Mouse (Mus musculus) thymus, adult 2 months (tissue): Measurements from ENCODE around the gene Atg9b. TPM values are rescaled to one million over a fixed set of nuclear protein-coding genes. Genes with fewer than 3 reads are reported as not detected.

ENCODE experiments used
- DNase-seq: peaks from one replicate; pipeline ENCODE4 v3.0.0; 2021
- H3K27ac ChIP-seq: fragments of 200-500 bp; 2 replicates; pipeline ENCODE4 v1.5.1; 2012; ENCODE audit warnings: low read length, control low read depth; ENCODE audit not compliant: control insufficient read depth, insufficient read depth
- H3K27me3 ChIP-seq: fragments of 200-500 bp; 2 replicates; pipeline ENCODE4 v1.6.1; 2012; ENCODE audit warnings: mild to moderate bottlenecking, low read length, moderate library complexity, mixed read lengths; ENCODE audit not compliant: control insufficient read depth, insufficient read depth
- H3K36me3 ChIP-seq: fragments of 200-500 bp; 2 replicates; pipeline ENCODE4 v1.6.1; 2012; ENCODE audit warnings: mild to moderate bottlenecking, low read length, moderate library complexity; ENCODE audit not compliant: control insufficient read depth, insufficient read depth
- H3K4me1 ChIP-seq: fragments of 200-500 bp; replicated peaks from 2 replicates; pipeline ENCODE4 v1.6.1; 2012; ENCODE audit warnings: low read length; ENCODE audit not compliant: control insufficient read depth, insufficient read depth
- H3K4me3 ChIP-seq: fragments of 200-500 bp; 2 replicates; pipeline ENCODE4 v1.5.1; 2012; ENCODE audit warnings: mild to moderate bottlenecking, low read length, control low read depth, moderate library complexity; ENCODE audit not compliant: control insufficient read depth, insufficient read depth
- CTCF ChIP-seq: fragments of 200-500 bp; IDR thresholded peaks from 2 replicates; pipeline ENCODE4 v1.5.1; 2012; ENCODE audit warnings: mild to moderate bottlenecking, control low read depth, low read length, moderate library complexity, borderline replicate concordance; ENCODE audit not compliant: control insufficient read depth, poor library complexity, insufficient read depth; ENCODE audit errors: extremely low read depth
- POLR2A ChIP-seq: fragments of 200-500 bp; IDR thresholded peaks from 2 replicates; pipeline ENCODE4 v1.6.1; 2012; ENCODE audit warnings: mild to moderate bottlenecking, low read length, control low read depth, moderate library complexity; ENCODE audit not compliant: control insufficient read depth, poor library complexity, insufficient read depth; ENCODE audit errors: extremely low read depth
- WGBS: fragments of 180-500 bp; shearing (Covaris S2); methylation state at CpG from one replicate; pipeline ENCODE4 v1.1.7; 2018; 5-methylcytosine and 5-hydroxymethylcytosine counted together
- polyA plus RNA-seq: library from polyadenylated mRNA; depleted of rRNA; stranded (reverse); fragments of >200 nt; gene quantifications from 2 replicates; pipeline ENCODE4 v1.2.3, GENCODE M21; 2012

Gene Atg9b
- polyA plus RNA-seq, 1 experiment, result 6.8 TPM

GRCm38 (mm10) chr5:24425421-24426036, 33.6 kb upstream of the Atg9b start:
- WGBS, result under 1% methylated on average over 28 of the region's 30 CpGs
- peak; percentile 79 for DNase-seq

GRCm38 (mm10) chr5:24424861-24425411, 33.0 kb upstream of the Atg9b start:
- Histone ChIP-seq H3K27ac (peak overlapping the region; percentile 91), H3K36me3 (peaks cover 8% of the 10 kb centered on the region), H3K4me3 (peak overlapping the region; percentile 72), H3K4me1 (peaks cover 28% of the 10 kb centered on the region), H3K27me3 (no peaks in the 10 kb centered on the region)
- DNase-seq, result peak; percentile 84
- TF ChIP-seq CTCF, result peak; percentile 52; the same call in 1 of the 2 replicates
- TF ChIP-seq POLR2A, result peak; percentile 90
- WGBS, result under 1% methylated on average over 60 of the region's 60 CpGs

More at GRCm38 (mm10) chr5:24425421-24426036, 33.6 kb upstream of the Atg9b start:
- H3K4me1 ChIP-seq, result peaks cover 28% of the 10 kb centered on the region
- H3K36me3 ChIP-seq, result peaks cover 11% of the 10 kb centered on the region
- no peak overlapping the region for H3K27ac ChIP-seq
- peak overlapping the region; percentile 72 for H3K4me3 ChIP-seq
- no peak for TF ChIP-seq POLR2A
- no peak for TF ChIP-seq CTCF
- no peaks in the 10 kb centered on the region for H3K27me3 ChIP-seq

- peaks cover 28% of the 10 kb centered on the region for H3K4me1 ChIP-seq
- no peaks in the 10 kb centered on the region for H3K27me3 ChIP-seq
- DNase-seq, result no peak
- H3K36me3 ChIP-seq, result peaks cover under 1% of the 10 kb centered on the region
- H3K4me3 ChIP-seq, result peak overlapping the region; percentile 72
- TF ChIP-seq POLR2A, result no peak
- no peak for TF ChIP-seq CTCF
- H3K27ac ChIP-seq, result peak overlapping the region; percentile 91
- WGBS, result 14% methylated on average over 21 of the region's 21 CpGs
Observed at GRCm38 (mm10) chr5:24424004-24424781, 32.2 kb upstream of the Atg9b start.

GRCm38 (mm10) chr5:24423129-24424003, 31.4 kb upstream of the Atg9b start, which contains the start of the genes Cdk5 and Slc4a2:
TSS of gene Cdk5 (minus strand) at chr5:24423530.
TSS of gene Slc4a2 (plus strand) at chr5:24423837.
- peak; percentile 98 for DNase-seq
- TF ChIP-seq POLR2A (peak; percentile 71), CTCF (peak; percentile 47; the same call in 1 of the 2 replicates)
- Histone ChIP-seq H3K27me3 (no peaks in the 10 kb centered on the region), H3K27ac (peak within 1 kb of the TSS; percentile 91), H3K4me1 (peaks cover 28% of the 10 kb centered on the region), H3K36me3 (no peaks in the 10 kb centered on the region), H3K4me3 (peak within 1 kb of the TSS; percentile 72)
- WGBS, result under 1% methylated on average over 46 of the region's 46 CpGs

GRCm38 (mm10) chr5:24420381-24420780, 28.4 kb upstream of the Atg9b start:
- Histone ChIP-seq H3K27me3 (no peaks in the 10 kb centered on the region), H3K4me3 (no peak overlapping the region), H3K4me1 (peaks cover 18% of the 10 kb centered on the region), H3K36me3 (no peaks in the 10 kb centered on the region), H3K27ac (no peak overlapping the region)
- WGBS, result 98% methylated on average over 9 of the region's 9 CpGs
- no peak for DNase-seq
- no peak for TF ChIP-seq POLR2A
- TF ChIP-seq CTCF, result no peak

- no peak for TF ChIP-seq POLR2A
- no peak for TF ChIP-seq CTCF
- Histone ChIP-seq H3K4me1 (0 out of 2 replicates have a peak, but pooled peaks cover 4% of the 10 kb centered on the region), H3K27ac (no peak overlapping the region), H3K4me3 (no peak overlapping the region), H3K36me3 (no peaks in the 10 kb centered on the region), H3K27me3 (no peaks in the 10 kb centered on the region; the same call in 1 of the 2 replicates)
- WGBS, result 97% methylated on average over 10 of the region's 10 CpGs
- DNase-seq, result no peak
Observed at GRCm38 (mm10) chr5:24417587-24417986, 25.6 kb upstream of the Atg9b start.
